Mouse (Mus musculus): ENCODE measurements around the gene Cenpv. TPM values are rescaled to one million over a fixed set of nuclear protein-coding genes. Genes with fewer than 3 reads are reported as not detected.

The Cenpv gene
- 10 to 100 TPM; 19.3 to 19.8 TPM for total RNA-seq (2021)

- intact Hi-C loops (cut with DNase I), result loop anchor here (5.0 to 10.0 kb wide), 3 partner anchors 38 to 594 kb away; partner anchors contain the start of genes Ncor1 and Pigl
- peak; percentile 78 for DNase-seq
These were observed at the start of gene Cenpv for GRCm38 (mm10) chr11:62539089-62539890. Gene Cenpv (minus strand): TSS chr11:62539261.

GRCm38 (mm10) chr11:62587034-62587433, 48.0 kb upstream of the Cenpv start:
- intact Hi-C loops (cut with DNase I), result no loop called here
- DNase-seq, result no peak

GRCm38 (mm10) chr11:62584671-62585206, 45.7 kb upstream of the Cenpv start:
- intact Hi-C loops (cut with DNase I), result no loop called here
- DNase-seq, result no peak

GRCm38 (mm10) chr11:62583031-62583430, 44.0 kb upstream of the Cenpv start:
- intact Hi-C loops (cut with DNase I), result no loop called here
- DNase-seq, result no peak

GRCm38 (mm10) chr11:62576530-62577152, 37.6 kb upstream of the Cenpv start:
- peak; percentile 33 to 35 for DNase-seq
- intact Hi-C loops (cut with DNase I), result loop anchor here (5.0 kb wide), 2 partner anchors 39 to 59 kb away; partner anchors contain the start of gene Cenpv

GRCm38 (mm10) chr11:62575659-62576438, 36.8 kb upstream of the Cenpv start:
- peak; percentile 46 to 59 for DNase-seq
- intact Hi-C loops (cut with DNase I), result loop anchor here (2.0 to 5.0 kb wide), 4 partner anchors 19 to 179 kb away; partner anchors contain the start of gene Cenpv

- intact Hi-C loops (cut with DNase I), result loop anchor here (2.0 to 5.0 kb wide), 4 partner anchors 18 to 178 kb away; partner anchors contain the start of gene Cenpv
- DNase-seq, result peak; percentile 92 to 94
These were observed 36.2 kb upstream of the Cenpv start for GRCm38 (mm10) chr11:62575297-62575658.

- intact Hi-C loops (cut with DNase I), result loop anchor here (2.0 to 5.0 kb wide), 4 partner anchors 18 to 178 kb away; partner anchors contain the start of gene Cenpv
- no peak for DNase-seq
These were observed 35.6 kb upstream of the Cenpv start for GRCm38 (mm10) chr11:62574703-62575085.

- intact Hi-C loops (cut with DNase I), result loop anchor here (2.0 kb wide), 2 partner anchors 17 to 177 kb away; no protein-coding TSS in a partner anchor
- DNase-seq, result no peak
These were observed 35.1 kb upstream of the Cenpv start, which contains the start of gene Trpv2 for GRCm38 (mm10) chr11:62573959-62574702. Gene Trpv2 (plus strand): TSS chr11:62574486.

- intact Hi-C loops (cut with DNase I), result no loop called here
- no peak for DNase-seq
These were observed 29.2 kb upstream of the Cenpv start for GRCm38 (mm10) chr11:62568300-62568699.

GRCm38 (mm10) chr11:62566211-62566610, 27.1 kb upstream of the Cenpv start:
- DNase-seq, result peak; percentile 29 to 38
- intact Hi-C loops (cut with DNase I), result no loop called here

GRCm38 (mm10) chr11:62565747-62566146, 26.7 kb upstream of the Cenpv start:
- DNase-seq, result peak in 1 of 2 experiments; percentile 9
- intact Hi-C loops (cut with DNase I), result no loop called here

- DNase-seq, result no peak
- intact Hi-C loops (cut with DNase I), result no loop called here
These were observed 24.5 kb upstream of the Cenpv start for GRCm38 (mm10) chr11:62563590-62563989.

- intact Hi-C loops (cut with DNase I), result no loop called here
- peak in 1 of 2 experiments; percentile 39 for DNase-seq
These were observed 21.5 kb upstream of the Cenpv start for GRCm38 (mm10) chr11:62560463-62561016.

GRCm38 (mm10) chr11:62558961-62559646, 20.0 kb upstream of the Cenpv start:
- DNase-seq, result peak; percentile 58 to 70
- intact Hi-C loops (cut with DNase I), result no loop called here

GRCm38 (mm10) chr11:62558152-62558551, 19.1 kb upstream of the Cenpv start:
- intact Hi-C loops (cut with DNase I), result no loop called here
- DNase-seq, result no peak

- DNase-seq, result no peak
- intact Hi-C loops (cut with DNase I), result loop anchor here (2.0 kb wide), 1 partner anchor 18 kb away; the partner anchor contains the start of gene Trpv2
These were observed 18.1 kb upstream of the Cenpv start for GRCm38 (mm10) chr11:62557205-62557604.

- intact Hi-C loops (cut with DNase I), result loop anchor here (2.0 kb wide), 1 partner anchor 19 kb away; the partner anchor contains the start of gene Trpv2
- DNase-seq, result peak in 1 of 2 experiments; percentile 26
These were observed 16.9 kb upstream of the Cenpv start for GRCm38 (mm10) chr11:62555896-62556412.

Measured in heart, postnatal 10 days (tissue).